ENCODE assay signal across 8 mouse cellular contexts in genomic region chr5:107868905-107869424, GRCm38 (mm10). TPM values are rescaled to one million over a fixed set of nuclear protein-coding genes. Genes with fewer than 3 reads are reported as not detected.
DNase-seq lines count a peak whose midpoint lies in the region; ATAC-seq and TF ChIP-seq lines count a peak whose summit lies in the region.

No protein-coding gene starts in this region.

- peak; percentile 87 for TF ChIP-seq POLR2A in small intestine, adult 2 months (IDR thresholded peaks at IDR 0.05; ENCODE audit: low read depth, low read length)

- no peaks in the 10 kb centered on the region for H3K9me3 ChIP-seq in embryonic facial prominence, embryonic 12.5 days
- H3K9me3 ChIP-seq in limb, embryonic 10.5 days (replicated peaks) = no peaks in the 10 kb centered on the region
- no peaks in the 10 kb centered on the region for H3K9me3 ChIP-seq in midbrain, embryonic 12.5 days

- peak overlapping the region; percentile 88 for H3K4me3 ChIP-seq in embryonic facial prominence, embryonic 12.5 days
- peak overlapping the region; percentile 92 for H3K4me3 ChIP-seq in limb, embryonic 10.5 days
- peak overlapping the region; percentile 86 for H3K4me3 ChIP-seq in midbrain, embryonic 12.5 days
- peak overlapping the region; percentile 81 for H3K4me3 ChIP-seq in small intestine, adult 2 months (ENCODE audit: low read depth, low read length)

- peak; percentile 100 for ATAC-seq in embryonic facial prominence, embryonic 12.5 days (ENCODE audit: insufficient number of reproducible peaks, insufficient read depth, low FRiP score, low TSS enrichment)
- ATAC-seq in midbrain, embryonic 12.5 days (ENCODE audit: low FRiP score, low read depth) = peak; percentile 98

- H3K27ac ChIP-seq in embryonic facial prominence, embryonic 12.5 days = peak overlapping the region; percentile 98
- peak overlapping the region; percentile 98 for H3K27ac ChIP-seq in limb, embryonic 10.5 days
- peak overlapping the region; percentile 90 for H3K27ac ChIP-seq in midbrain, embryonic 12.5 days (replicated peaks)
- peak overlapping the region; percentile 54 for H3K27ac ChIP-seq in small intestine, adult 2 months (ENCODE audit: insufficient read depth, low read depth, low read length)

- under 1% methylated on average over 58 of the region's 58 CpGs for WGBS in embryonic facial prominence, embryonic 12.5 days
- under 1% methylated on average over 58 of the region's 58 CpGs for WGBS in limb, embryonic 10.5 days
- WGBS in midbrain, embryonic 12.5 days = under 1% methylated on average over 58 of the region's 58 CpGs
- under 1% methylated on average over 58 of the region's 58 CpGs for WGBS in small intestine, adult 2 months

- peak; percentile 93 for DNase-seq in 3T3-L1 (ENCODE audit: low read depth, low spot score)
- peak; percentile 96 to 97 for DNase-seq in adrenal gland, postnatal 36 days
- DNase-seq in heart, adult 18-20 months = peak; percentile 93 to 97
- DNase-seq in kidney, adult 18-20 months = peak; percentile 92
- peak; percentile 95 for DNase-seq in limb, embryonic 10.5 days (ENCODE audit: low spot score)

- H3K4me2 ChIP-seq in embryonic facial prominence, embryonic 12.5 days (replicated peaks) = peak overlapping the region; percentile 53
- H3K4me2 ChIP-seq in midbrain, embryonic 12.5 days (replicated peaks) = peak overlapping the region; percentile 69

- no peak for TF ChIP-seq CTCF in small intestine, adult 2 months (IDR thresholded peaks at IDR 0.05; ENCODE audit: extremely low read depth, insufficient read length, insufficient replicate concordance, low read depth, low read length)

- H3K36me3 ChIP-seq in embryonic facial prominence, embryonic 12.5 days = no peaks in the 10 kb centered on the region
- no peaks in the 10 kb centered on the region for H3K36me3 ChIP-seq in limb, embryonic 10.5 days
- no peaks in the 10 kb centered on the region for H3K36me3 ChIP-seq in midbrain, embryonic 12.5 days
- H3K36me3 ChIP-seq in small intestine, adult 2 months (ENCODE audit: control insufficient read depth, insufficient read depth, low read length) = no peaks in the 10 kb centered on the region

- peaks cover 6% of the 10 kb centered on the region; the same call in 1 of the 2 replicates for H3K4me1 ChIP-seq in embryonic facial prominence, embryonic 12.5 days
- H3K4me1 ChIP-seq in limb, embryonic 10.5 days = peaks cover 10% of the 10 kb centered on the region; the same call in 1 of the 2 replicates
- no peaks in the 10 kb centered on the region for H3K4me1 ChIP-seq in midbrain, embryonic 12.5 days
- H3K4me1 ChIP-seq in small intestine, adult 2 months (ENCODE audit: control insufficient read depth, insufficient read depth, insufficient read length, low read length) = peaks cover 12% of the 10 kb centered on the region; the same call in 1 of the 2 replicates

- 0 out of 2 replicates have a peak, but pooled peaks cover 3% of the 10 kb centered on the region for H3K27me3 ChIP-seq in embryonic facial prominence, embryonic 12.5 days
- H3K27me3 ChIP-seq in limb, embryonic 10.5 days (ENCODE audit: low read depth, poor library complexity, severe bottlenecking) = peaks cover 4% of the 10 kb centered on the region
- H3K27me3 ChIP-seq in midbrain, embryonic 12.5 days = peaks cover 6% of the 10 kb centered on the region
- no peaks in the 10 kb centered on the region; the same call in 1 of the 2 replicates for H3K27me3 ChIP-seq in small intestine, adult 2 months (ENCODE audit: control insufficient read depth, insufficient read depth, low read length)

- H3K9ac ChIP-seq in embryonic facial prominence, embryonic 12.5 days = peak overlapping the region; percentile 86
- H3K9ac ChIP-seq in midbrain, embryonic 12.5 days (replicated peaks) = peak overlapping the region; percentile 87

RNA-seq across cellular contexts. Expression of gene Evi5, which starts 5.9 kb away (rescaled TPM):
- 10 to 100 TPM; 56.3 to 59.7 TPM for total RNA-seq in adrenal gland, postnatal 36 days (2021)
- polyA plus RNA-seq in embryonic facial prominence, embryonic 12.5 days (2016; fragmentation: Nextera tagmentation; extraction: Ambion mirVana) = 85.2 and 85.5 TPM in 2 replicates
- total RNA-seq in heart, adult 18-20 months (2021) = 10 to 100 TPM; 18.4 to 18.9 TPM
- 61.2 and 61.8 TPM in 2 replicates for polyA plus RNA-seq in limb, embryonic 10.5 days (2016; fragmentation: Nextera tagmentation; extraction: Ambion mirVana)
- 51.5 and 55.3 TPM in 2 replicates for polyA plus RNA-seq in midbrain, embryonic 12.5 days (2016; fragmentation: Nextera tagmentation; extraction: Ambion mirVana)
- 4.6 and 8.1 TPM in 2 replicates for polyA plus RNA-seq in small intestine, adult 2 months (2012; rRNA removed)

RNA-seq across cellular contexts. Expression of gene Rpl5, which starts 31.3 kb away (rescaled TPM):
- 10 to 100 TPM; 57.8 to 72.1 TPM for total RNA-seq in adrenal gland, postnatal 36 days (2021)
- polyA plus RNA-seq in embryonic facial prominence, embryonic 12.5 days (2016; fragmentation: Nextera tagmentation; extraction: Ambion mirVana) = 70.5 and 71.9 TPM in 2 replicates
- total RNA-seq in heart, adult 18-20 months (2021) = 10 to 100 TPM; 28.2 to 32.2 TPM
- 94.0 and 96.0 TPM in 2 replicates for polyA plus RNA-seq in limb, embryonic 10.5 days (2016; fragmentation: Nextera tagmentation; extraction: Ambion mirVana)
- 60.5 and 65.2 TPM in 2 replicates for polyA plus RNA-seq in midbrain, embryonic 12.5 days (2016; fragmentation: Nextera tagmentation; extraction: Ambion mirVana)
- polyA plus RNA-seq in small intestine, adult 2 months (2012; rRNA removed) = 34.3 and 62.3 TPM in 2 replicates

RNA-seq across cellular contexts. Expression of gene Ube2d2b, which starts 39.1 kb away (rescaled TPM):
- total RNA-seq in adrenal gland, postnatal 36 days (2021) = not detected
- polyA plus RNA-seq in embryonic facial prominence, embryonic 12.5 days (2016; fragmentation: Nextera tagmentation; extraction: Ambion mirVana) = 0.35 and 0.43 TPM in 2 replicates
- not detected for total RNA-seq in heart, adult 18-20 months (2021)
- 0.11 and 0.40 TPM in 2 replicates for polyA plus RNA-seq in limb, embryonic 10.5 days (2016; fragmentation: Nextera tagmentation; extraction: Ambion mirVana)
- polyA plus RNA-seq in midbrain, embryonic 12.5 days (2016; fragmentation: Nextera tagmentation; extraction: Ambion mirVana) = 0.13 and 0.51 TPM in 2 replicates
- not detected in 2 replicates for polyA plus RNA-seq in small intestine, adult 2 months (2012; rRNA removed)

Comparison
In these comparisons a context has a peak if more than half of its experiments do, and no peak if none do; other contexts are left out.
1. Peak in every context shown above with its lines: DNase-seq, ATAC-seq, H3K4me3 ChIP-seq and H3K27ac ChIP-seq.